Mouse (Mus musculus) lung, postnatal 0 days (tissue): ENCODE measurements around the gene ccdc198.

ENCODE experiments used
- CTCF ChIP-seq: IDR thresholded peaks from 2 replicates; pipeline ENCODE4 v1.5.1; 2016; ENCODE audit warnings: antibody characterized with exemption, mild to moderate bottlenecking
- EP300 ChIP-seq: IDR thresholded peaks from 2 replicates; pipeline ENCODE4 v1.6.1; 2016; ENCODE audit warnings: antibody characterized with exemption, mild to moderate bottlenecking, control low read depth

DNA sequence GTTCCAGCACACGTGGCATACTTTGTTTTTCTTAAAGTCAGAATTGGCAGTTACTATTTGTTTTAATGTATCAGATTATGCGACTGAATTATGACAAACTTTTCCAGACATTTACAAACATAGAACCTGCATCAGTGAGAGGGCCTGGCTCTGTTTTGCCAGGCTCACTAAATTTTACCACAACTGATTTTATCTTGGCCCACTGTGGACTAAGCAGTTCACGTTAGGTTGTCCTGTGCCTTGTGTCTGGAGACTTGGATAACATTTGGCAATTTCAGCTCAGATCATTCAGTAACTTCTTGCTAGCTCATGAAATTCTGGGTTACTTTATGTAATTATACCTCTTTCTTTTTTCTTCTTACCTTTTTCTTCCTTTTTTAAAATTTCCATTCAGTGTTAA, 65.5 kb downstream of the ccdc198 start:
- no peak for TF ChIP-seq CTCF
- no peak for TF ChIP-seq EP300
